Mouse (Mus musculus) kidney, embryonic 15.5 days (tissue): ENCODE measurements at regions not wholly inside any gene's neighbourhood (a gene's known extent, or its start where the extent isn't known, plus 50 kb on each side); places are given as distances from the start of the nearest gene placed in this dataset.
A peak's percentile ranks its signal among the peaks of the same experiment; 100 is the strongest.

Source experiments
- ATAC-seq: fragments of 200-750 bp; cut with Nextera tagmentation; replicated peaks from 2 replicates; pipeline ENCODE4 v1.8.0; 2017; ENCODE audit warnings: moderate TSS enrichment; ENCODE audit not compliant: low FRiP score
- H3K27ac ChIP-seq: fragments of 300-500 bp; sonication (generic); 2 replicates; pipeline ENCODE4 v1.5.1; 2015; ENCODE audit warnings: mild to moderate bottlenecking, inconsistent platforms
- H3K27me3 ChIP-seq: fragments of 300-500 bp; sonication (generic); 2 replicates; pipeline ENCODE4 v1.6.1; 2015; ENCODE audit warnings: inconsistent platforms
- H3K36me3 ChIP-seq: fragments of 300-500 bp; sonication (generic); 2 replicates; pipeline ENCODE4 v1.6.1; 2015; ENCODE audit warnings: inconsistent platforms
- H3K4me1 ChIP-seq: fragments of 300-500 bp; sonication (generic); 2 replicates; pipeline ENCODE4 v1.6.1; 2015; ENCODE audit warnings: inconsistent platforms
- H3K4me2 ChIP-seq: fragments of 300-500 bp; sonication (generic); 2 replicates; pipeline ENCODE4 v1.6.1; 2015; ENCODE audit warnings: moderate library complexity, mild to moderate bottlenecking, inconsistent platforms
- H3K4me3 ChIP-seq: fragments of 300-500 bp; sonication (generic); replicated peaks from 2 replicates; pipeline ENCODE4 v1.5.1; 2015; ENCODE audit warnings: mild to moderate bottlenecking, inconsistent platforms
- H3K9ac ChIP-seq: fragments of 300-500 bp; sonication (generic); 2 replicates; pipeline ENCODE4 v1.6.1; 2015; ENCODE audit warnings: mild to moderate bottlenecking, inconsistent platforms
- H3K9me3 ChIP-seq: fragments of 300-500 bp; sonication (generic); replicated peaks from 2 replicates; pipeline ENCODE4 v1.6.1; 2016; ENCODE audit warnings: inconsistent platforms
- WGBS: fragments of 180-500 bp; shearing (Covaris S2); methylation state at CpG from one replicate; pipeline ENCODE4 v1.1.7; 2015; ENCODE audit warnings: mixed read lengths; 5-methylcytosine and 5-hydroxymethylcytosine counted together

- H3K4me3 ChIP-seq = no peak overlapping the region
- no peaks in the 10 kb centered on the region for H3K27me3 ChIP-seq
- H3K27ac ChIP-seq = no peak overlapping the region
- ATAC-seq = no peak; the same call in 1 of the 2 replicates
- no peak overlapping the region for H3K4me2 ChIP-seq
- no peaks in the 10 kb centered on the region for H3K36me3 ChIP-seq
- 61% methylated on average over 4 of the region's 4 CpGs for WGBS
- no peaks in the 10 kb centered on the region for H3K9me3 ChIP-seq
- H3K9ac ChIP-seq = no peak overlapping the region
- no peaks in the 10 kb centered on the region for H3K4me1 ChIP-seq
Observed at GRCm38 (mm10) chr13:83868922-83869321, 353.2 kb upstream of the Tmem161b start.

GRCm38 (mm10) chr13:83872143-83872819, 349.8 kb upstream of the Tmem161b start:
- no peak for ATAC-seq
- H3K27ac ChIP-seq = no peak overlapping the region
- H3K36me3 ChIP-seq = no peaks in the 10 kb centered on the region
- WGBS = 63% methylated on average over 3 of the region's 3 CpGs
- no peak overlapping the region for H3K4me2 ChIP-seq
- no peaks in the 10 kb centered on the region for H3K9me3 ChIP-seq
- no peaks in the 10 kb centered on the region for H3K4me1 ChIP-seq
- no peak overlapping the region for H3K4me3 ChIP-seq
- no peaks in the 10 kb centered on the region for H3K27me3 ChIP-seq
- no peak overlapping the region for H3K9ac ChIP-seq

GRCm38 (mm10) chr13:83872887-83873286, 349.2 kb upstream of the Tmem161b start:
- WGBS = 26% methylated on average over 5 of the region's 5 CpGs
- no peak overlapping the region for H3K27ac ChIP-seq
- 0 out of 2 replicates have a peak, but pooled peaks have one; percentile 22 for ATAC-seq
- H3K9me3 ChIP-seq = no peaks in the 10 kb centered on the region
- H3K4me2 ChIP-seq = no peak overlapping the region
- H3K27me3 ChIP-seq = no peaks in the 10 kb centered on the region
- H3K4me3 ChIP-seq = no peak overlapping the region
- H3K36me3 ChIP-seq = no peaks in the 10 kb centered on the region
- H3K4me1 ChIP-seq = no peaks in the 10 kb centered on the region
- no peak overlapping the region for H3K9ac ChIP-seq

GRCm38 (mm10) chr13:83879561-83879960, 342.5 kb upstream of the Tmem161b start:
- 71% methylated on average over 2 of the region's 2 CpGs for WGBS
- no peaks in the 10 kb centered on the region for H3K4me1 ChIP-seq
- ATAC-seq = no peak

GRCm38 (mm10) chr13:83880305-83880704, 341.8 kb upstream of the Tmem161b start:
- no peak for ATAC-seq
- Histone ChIP-seq H3K9me3 (no peaks in the 10 kb centered on the region), H3K4me1 (no peaks in the 10 kb centered on the region), H3K27me3 (no peaks in the 10 kb centered on the region), H3K4me2 (no peak overlapping the region), H3K36me3 (no peaks in the 10 kb centered on the region), H3K9ac (no peak overlapping the region), H3K4me3 (no peak overlapping the region), H3K27ac (no peak overlapping the region)
- 84% methylated on average over 2 of the region's 2 CpGs for WGBS

More at GRCm38 (mm10) chr13:83879561-83879960, 342.5 kb upstream of the Tmem161b start:
- Histone ChIP-seq H3K9me3 (no peaks in the 10 kb centered on the region), H3K36me3 (no peaks in the 10 kb centered on the region), H3K27me3 (no peaks in the 10 kb centered on the region), H3K9ac (no peak overlapping the region), H3K27ac (no peak overlapping the region), H3K4me2 (no peak overlapping the region), H3K4me3 (no peak overlapping the region)

- Histone ChIP-seq H3K9ac (no peak overlapping the region), H3K27ac (no peak overlapping the region)
- no peak for ATAC-seq
Observed at GRCm38 (mm10) chr13:83880772-83881171, 341.3 kb upstream of the Tmem161b start.

GRCm38 (mm10) chr13:83882839-83883238, 339.3 kb upstream of the Tmem161b start:
- WGBS = 61% methylated on average over 1 of the region's 1 CpGs
- H3K27ac ChIP-seq = no peak overlapping the region
- H3K4me2 ChIP-seq = no peak overlapping the region
- H3K36me3 ChIP-seq = no peaks in the 10 kb centered on the region
- no peaks in the 10 kb centered on the region for H3K4me1 ChIP-seq
- H3K9ac ChIP-seq = no peak overlapping the region
- H3K4me3 ChIP-seq = no peak overlapping the region
- H3K27me3 ChIP-seq = no peaks in the 10 kb centered on the region
- ATAC-seq = no peak
- no peaks in the 10 kb centered on the region for H3K9me3 ChIP-seq

More at GRCm38 (mm10) chr13:83880772-83881171, 341.3 kb upstream of the Tmem161b start:
- no peaks in the 10 kb centered on the region for H3K36me3 ChIP-seq
- H3K4me2 ChIP-seq = no peak overlapping the region
- H3K9me3 ChIP-seq = no peaks in the 10 kb centered on the region
- H3K4me3 ChIP-seq = no peak overlapping the region
- no peaks in the 10 kb centered on the region for H3K27me3 ChIP-seq
- 91% methylated on average over 2 of the region's 2 CpGs for WGBS
- H3K4me1 ChIP-seq = no peaks in the 10 kb centered on the region

- Histone ChIP-seq H3K9me3 (no peaks in the 10 kb centered on the region), H3K4me3 (no peak overlapping the region), H3K27ac (no peak overlapping the region), H3K9ac (no peak overlapping the region), H3K36me3 (no peaks in the 10 kb centered on the region), H3K4me1 (no peaks in the 10 kb centered on the region), H3K4me2 (no peak overlapping the region), H3K27me3 (no peaks in the 10 kb centered on the region)
- ATAC-seq = no peak
- 85% methylated on average over 4 of the region's 4 CpGs for WGBS
Observed at GRCm38 (mm10) chr13:83883821-83884220, 338.3 kb upstream of the Tmem161b start.

- Histone ChIP-seq H3K9me3 (no peaks in the 10 kb centered on the region), H3K36me3 (no peaks in the 10 kb centered on the region), H3K4me3 (no peak overlapping the region), H3K27me3 (no peaks in the 10 kb centered on the region), H3K27ac (no peak overlapping the region), H3K4me1 (no peaks in the 10 kb centered on the region), H3K9ac (no peak overlapping the region), H3K4me2 (no peak overlapping the region)
- no peak for ATAC-seq
- 95% methylated on average over 4 of the region's 4 CpGs for WGBS
Observed at GRCm38 (mm10) chr13:83884226-83884625, 337.9 kb upstream of the Tmem161b start.

- Histone ChIP-seq H3K4me3 (no peak overlapping the region), H3K9ac (no peak overlapping the region), H3K4me1 (no peaks in the 10 kb centered on the region), H3K9me3 (no peaks in the 10 kb centered on the region), H3K36me3 (no peaks in the 10 kb centered on the region), H3K27me3 (no peaks in the 10 kb centered on the region), H3K27ac (no peak overlapping the region), H3K4me2 (no peak overlapping the region)
- ATAC-seq = no peak
- 67% methylated on average over 13 of the region's 13 CpGs for WGBS
Observed at GRCm38 (mm10) chr13:83884766-83885543, 337.1 kb upstream of the Tmem161b start.

GRCm38 (mm10) chr13:83885729-83886128, 336.4 kb upstream of the Tmem161b start:
- no peaks in the 10 kb centered on the region for H3K4me1 ChIP-seq
- no peak overlapping the region for H3K4me2 ChIP-seq
- H3K9ac ChIP-seq = no peak overlapping the region
- H3K27ac ChIP-seq = no peak overlapping the region
- no peaks in the 10 kb centered on the region for H3K36me3 ChIP-seq
- no peaks in the 10 kb centered on the region for H3K9me3 ChIP-seq
- no peak overlapping the region for H3K4me3 ChIP-seq
- WGBS = 83% methylated on average over 4 of the region's 4 CpGs
- H3K27me3 ChIP-seq = no peaks in the 10 kb centered on the region
- no peak for ATAC-seq

- Histone ChIP-seq H3K27me3 (no peaks in the 10 kb centered on the region), H3K36me3 (no peaks in the 10 kb centered on the region), H3K9me3 (no peaks in the 10 kb centered on the region; the same call in 1 of the 2 replicates), H3K4me2 (no peak overlapping the region), H3K4me1 (no peaks in the 10 kb centered on the region), H3K4me3 (no peak overlapping the region), H3K27ac (no peak overlapping the region), H3K9ac (no peak overlapping the region)
- peak; percentile 89 for ATAC-seq
- WGBS = 26% methylated on average over 2 of the region's 2 CpGs
Observed at GRCm38 (mm10) chr13:83914697-83915096, 307.4 kb upstream of the Tmem161b start.
